Mouse (Mus musculus) kidney, postnatal 36 days (tissue): ENCODE data around the gene Gtf3c2.

Experiments used
- DNase-seq, 2 experiments: peaks; one replicate each; pipeline ENCODE4 v3.0.0; 2021 to 2022; ENCODE audit warnings: mixed read lengths in 2 of 2

Gtf3c2 gene

GRCm38 (mm10) chr5:31138241-31138967 is 41.5 kb downstream of the Gtf3c2 start, which contains the start of gene Ucn:
Gene Ucn (minus strand): TSS chr5:31138829.
- no peak for DNase-seq

GRCm38 (mm10) chr5:31137658-31138057 is 42.3 kb downstream of the Gtf3c2 start:
- no peak for DNase-seq

DNA sequence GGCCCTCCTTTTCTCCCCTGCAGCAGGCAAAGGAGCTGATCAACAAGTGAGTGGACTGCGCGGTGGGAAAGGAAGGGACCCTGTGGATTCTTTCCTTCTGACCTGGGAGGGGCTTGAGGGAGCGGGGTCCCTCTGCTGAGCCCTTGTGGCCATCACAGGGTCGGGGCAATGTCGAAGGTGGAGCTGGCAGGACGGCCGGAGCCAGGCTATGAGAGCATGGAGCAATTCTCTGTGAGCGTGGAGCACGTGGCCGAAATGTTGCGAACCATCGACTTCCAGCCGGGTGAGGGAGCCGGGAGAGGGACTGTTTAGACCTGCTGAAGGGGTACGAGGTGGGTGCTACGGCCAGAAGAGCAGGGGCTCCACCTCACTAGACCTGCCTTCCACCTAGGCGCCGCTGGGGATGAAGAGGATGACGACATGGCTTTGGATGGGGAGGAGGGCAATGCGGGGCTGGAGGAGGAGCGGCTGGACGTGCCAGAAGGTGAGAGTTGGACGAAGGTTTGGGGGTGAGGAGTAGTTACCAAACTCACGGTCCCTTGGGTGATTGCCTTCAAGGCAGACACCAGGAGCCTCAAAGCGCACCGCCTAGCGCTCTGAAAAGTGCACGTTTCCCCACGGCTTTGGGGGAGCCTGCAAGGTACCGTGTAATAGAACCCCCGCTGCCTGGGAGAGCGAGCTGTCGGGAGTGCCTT is 43.1 kb downstream of the Gtf3c2 start:
- DNase-seq: no peak

- DNase-seq: no peak
Observed at GRCm38 (mm10) chr5:31126050-31126449, 53.9 kb downstream of the Gtf3c2 start.

- DNase-seq: no peak
Observed at GRCm38 (mm10) chr5:31123481-31123880, 56.5 kb downstream of the Gtf3c2 start.

- DNase-seq: no peak
Observed at GRCm38 (mm10) chr5:31121111-31121510, 58.8 kb downstream of the Gtf3c2 start.

- no peak for DNase-seq
Observed at GRCm38 (mm10) chr5:31116912-31117311, 63.0 kb downstream of the Gtf3c2 start.

GRCm38 (mm10) chr5:31116354-31116753 is 63.6 kb downstream of the Gtf3c2 start, which contains the start of gene Trim54:
Gene Trim54 (plus strand): TSS chr5:31116712.
- DNase-seq: no peak

- DNase-seq: peak; percentile 5 to 24
Observed at GRCm38 (mm10) chr5:31110781-31111180, 69.2 kb downstream of the Gtf3c2 start.

DNA sequence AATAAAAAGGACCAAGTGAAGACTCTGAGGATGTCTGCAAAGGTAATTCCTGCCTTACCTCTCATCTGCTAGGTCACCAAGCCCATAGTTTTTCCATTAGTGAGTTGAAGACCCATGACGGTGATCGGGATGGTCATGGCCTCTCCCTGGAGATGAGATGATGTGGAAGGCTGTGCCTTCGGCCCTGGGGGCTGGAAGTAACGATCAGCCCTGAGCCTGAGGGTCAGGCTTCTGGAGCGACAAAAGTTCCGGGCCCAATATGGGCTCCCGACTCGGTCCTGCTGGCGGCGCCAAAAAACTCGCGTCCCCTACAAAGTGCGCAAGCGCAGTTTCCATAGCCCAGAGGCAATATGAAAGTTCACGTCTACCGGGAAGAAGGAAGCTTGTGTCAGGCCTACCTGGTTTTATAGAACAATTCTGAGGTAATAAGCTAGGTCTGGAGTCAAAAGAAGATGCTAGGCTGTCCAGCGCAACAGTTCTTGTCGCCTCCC is 71.9 kb downstream of the Gtf3c2 start, which contains the start of gene Slc30a3:
Gene Slc30a3 (minus strand): TSS at position 238 of the 491 bp plus-strand sequence.
- no peak for DNase-seq
